Mouse (Mus musculus): ENCODE measurements at regions not wholly inside any gene's neighbourhood (a gene's known extent, or its start where the extent isn't known, plus 50 kb on each side); places are given as distances from the start of the nearest gene placed in this dataset.

GRCm38 (mm10) chr9:59129252-59129651 lies 93.0 kb upstream of the Neo1 start:
- TF ChIP-seq CTCF (IDR thresholded peaks at IDR 0.05; ENCODE audit: low read depth), result no peak
- no peak for TF ChIP-seq EP300 (IDR thresholded peaks at IDR 0.05; ENCODE audit: low read depth)
- Histone ChIP-seq H3K36me3 (replicated peaks; ENCODE audit: control insufficient read depth, insufficient read depth, low read length) (no peaks in the 10 kb centered on the region), H3K27ac (ENCODE audit: low read depth) (no peak overlapping the region), H3K4me3 (ENCODE audit: low read depth, low read length) (no peak overlapping the region), H3K4me2 (ENCODE audit: low read depth, low read length) (no peak overlapping the region), H3K9ac (replicated peaks; ENCODE audit: low read depth, low read length) (no peak overlapping the region), H3K9me3 (replicated peaks; ENCODE audit: control insufficient read depth, low read length) (no peaks in the 10 kb centered on the region), H3K27me3 (ENCODE audit: control insufficient read depth, insufficient read depth, low read length) (no peaks in the 10 kb centered on the region), H3K4me1 (ENCODE audit: control insufficient read depth, insufficient read depth) (peaks cover 6% of the 10 kb centered on the region; the same call in 1 of the 2 replicates)
- 95% methylated on average over 1 of the region's 1 CpGs for WGBS
- DNase-seq (ENCODE audit: low spot score) (no peak), ATAC-seq (ENCODE audit: insufficient read depth, low read depth) (no peak; the same call in 1 of the 2 replicates)

GRCm38 (mm10) chr9:59128023-59128422 lies 91.8 kb upstream of the Neo1 start:
- 45% methylated on average over 2 of the region's 2 CpGs for WGBS
- no peak overlapping the region for H3K27ac ChIP-seq (ENCODE audit: low read depth)
- H3K9ac ChIP-seq (replicated peaks; ENCODE audit: low read depth, low read length), result no peak overlapping the region
- no peak for DNase-seq (ENCODE audit: low spot score)
- H3K27me3 ChIP-seq (ENCODE audit: control insufficient read depth, insufficient read depth, low read length), result no peaks in the 10 kb centered on the region
- ATAC-seq (ENCODE audit: insufficient read depth, low read depth), result no peak
- H3K4me2 ChIP-seq (ENCODE audit: low read depth, low read length), result no peak overlapping the region
- TF ChIP-seq EP300 (IDR thresholded peaks at IDR 0.05; ENCODE audit: low read depth), result no peak
- TF ChIP-seq CTCF (IDR thresholded peaks at IDR 0.05; ENCODE audit: low read depth), result no peak
- H3K4me1 ChIP-seq (ENCODE audit: control insufficient read depth, insufficient read depth), result no peaks in the 10 kb centered on the region
- no peaks in the 10 kb centered on the region for H3K36me3 ChIP-seq (replicated peaks; ENCODE audit: control insufficient read depth, insufficient read depth, low read length)
- no peaks in the 10 kb centered on the region for H3K9me3 ChIP-seq (replicated peaks; ENCODE audit: control insufficient read depth, low read length)
- H3K4me3 ChIP-seq (ENCODE audit: low read depth, low read length), result no peak overlapping the region

- Histone ChIP-seq H3K27ac (ENCODE audit: low read depth) (no peak overlapping the region), H3K27me3 (ENCODE audit: control insufficient read depth, insufficient read depth, low read length) (no peaks in the 10 kb centered on the region), H3K9me3 (replicated peaks; ENCODE audit: control insufficient read depth, low read length) (no peaks in the 10 kb centered on the region), H3K4me3 (ENCODE audit: low read depth, low read length) (no peak overlapping the region), H3K4me2 (ENCODE audit: low read depth, low read length) (no peak overlapping the region), H3K4me1 (ENCODE audit: control insufficient read depth, insufficient read depth) (no peaks in the 10 kb centered on the region), H3K9ac (replicated peaks; ENCODE audit: low read depth, low read length) (no peak overlapping the region), H3K36me3 (replicated peaks; ENCODE audit: control insufficient read depth, insufficient read depth, low read length) (no peaks in the 10 kb centered on the region)
- no peak for TF ChIP-seq CTCF (IDR thresholded peaks at IDR 0.05; ENCODE audit: low read depth)
- no peak for TF ChIP-seq EP300 (IDR thresholded peaks at IDR 0.05; ENCODE audit: low read depth)
- DNase-seq (ENCODE audit: low spot score) (no peak), ATAC-seq (ENCODE audit: insufficient read depth, low read depth) (no peak)
- WGBS, result 71% methylated on average over 6 of the region's 6 CpGs
Measured at GRCm38 (mm10) chr9:59125886-59126285, 89.6 kb upstream of the Neo1 start.

GRCm38 (mm10) chr9:59116561-59116960 lies 80.3 kb upstream of the Neo1 start:
- ATAC-seq (ENCODE audit: insufficient read depth, low read depth), result no peak
- H3K4me1 ChIP-seq (ENCODE audit: control insufficient read depth, insufficient read depth), result peaks cover 9% of the 10 kb centered on the region; the same call in 1 of the 2 replicates
- no peak for TF ChIP-seq CTCF (IDR thresholded peaks at IDR 0.05; ENCODE audit: low read depth)
- no peaks in the 10 kb centered on the region for H3K36me3 ChIP-seq (replicated peaks; ENCODE audit: control insufficient read depth, insufficient read depth, low read length)
- H3K27me3 ChIP-seq (ENCODE audit: control insufficient read depth, insufficient read depth, low read length), result no peaks in the 10 kb centered on the region
- H3K4me2 ChIP-seq (ENCODE audit: low read depth, low read length), result no peak overlapping the region
- H3K9me3 ChIP-seq (replicated peaks; ENCODE audit: control insufficient read depth, low read length), result no peaks in the 10 kb centered on the region
- no peak overlapping the region for H3K9ac ChIP-seq (replicated peaks; ENCODE audit: low read depth, low read length)
- WGBS, result 16% methylated on average over 2 of the region's 2 CpGs
- DNase-seq (ENCODE audit: low spot score), result peak; percentile 82
- no peak overlapping the region for H3K4me3 ChIP-seq (ENCODE audit: low read depth, low read length)
- peak overlapping the region; percentile 64 for H3K27ac ChIP-seq (ENCODE audit: low read depth)

GRCm38 (mm10) chr9:59113859-59114258 lies 77.6 kb upstream of the Neo1 start:
- no peak for TF ChIP-seq EP300 (IDR thresholded peaks at IDR 0.05; ENCODE audit: low read depth)
- no peak for TF ChIP-seq CTCF (IDR thresholded peaks at IDR 0.05; ENCODE audit: low read depth)
- WGBS, result 52% methylated on average over 4 of the region's 4 CpGs
- H3K4me3 ChIP-seq (ENCODE audit: low read depth, low read length), result no peak overlapping the region
- H3K4me1 ChIP-seq (ENCODE audit: control insufficient read depth, insufficient read depth), result peaks cover 9% of the 10 kb centered on the region; the same call in 1 of the 2 replicates
- H3K27me3 ChIP-seq (ENCODE audit: control insufficient read depth, insufficient read depth, low read length), result no peaks in the 10 kb centered on the region
- H3K4me2 ChIP-seq (ENCODE audit: low read depth, low read length), result no peak overlapping the region
- H3K36me3 ChIP-seq (replicated peaks; ENCODE audit: control insufficient read depth, insufficient read depth, low read length), result no peaks in the 10 kb centered on the region
- no peaks in the 10 kb centered on the region for H3K9me3 ChIP-seq (replicated peaks; ENCODE audit: control insufficient read depth, low read length)
- ATAC-seq (ENCODE audit: insufficient read depth, low read depth), result no peak
- DNase-seq (ENCODE audit: low spot score), result no peak
- H3K9ac ChIP-seq (replicated peaks; ENCODE audit: low read depth, low read length), result no peak overlapping the region
- no peak overlapping the region for H3K27ac ChIP-seq (ENCODE audit: low read depth)

- H3K36me3 ChIP-seq (replicated peaks; ENCODE audit: control insufficient read depth, insufficient read depth, low read length), result no peaks in the 10 kb centered on the region
- ATAC-seq (ENCODE audit: insufficient read depth, low read depth), result no peak
- H3K27me3 ChIP-seq (ENCODE audit: control insufficient read depth, insufficient read depth, low read length), result no peaks in the 10 kb centered on the region
- no peak for TF ChIP-seq CTCF (IDR thresholded peaks at IDR 0.05; ENCODE audit: low read depth)
- TF ChIP-seq EP300 (IDR thresholded peaks at IDR 0.05; ENCODE audit: low read depth), result no peak
- H3K9ac ChIP-seq (replicated peaks; ENCODE audit: low read depth, low read length), result no peak overlapping the region
- no peak overlapping the region for H3K4me2 ChIP-seq (ENCODE audit: low read depth, low read length)
- no peaks in the 10 kb centered on the region for H3K4me1 ChIP-seq (ENCODE audit: control insufficient read depth, insufficient read depth)
- DNase-seq (ENCODE audit: low spot score), result no peak
- H3K27ac ChIP-seq (ENCODE audit: low read depth), result no peak overlapping the region
- 62% methylated on average over 5 of the region's 5 CpGs for WGBS
- no peak overlapping the region for H3K4me3 ChIP-seq (ENCODE audit: low read depth, low read length)
- no peaks in the 10 kb centered on the region for H3K9me3 ChIP-seq (replicated peaks; ENCODE audit: control insufficient read depth, low read length)
Measured at GRCm38 (mm10) chr9:59099738-59100137, 63.5 kb upstream of the Neo1 start.
